Mouse (Mus musculus) right cerebral cortex, adult 18-20 months (tissue): ENCODE measurements around the gene Cmbl.

Experiments used
- DNase-seq: peaks from one replicate; pipeline ENCODE4 v3.0.0; 2022; ENCODE audit warnings: mixed read lengths

Cmbl gene

DNA sequence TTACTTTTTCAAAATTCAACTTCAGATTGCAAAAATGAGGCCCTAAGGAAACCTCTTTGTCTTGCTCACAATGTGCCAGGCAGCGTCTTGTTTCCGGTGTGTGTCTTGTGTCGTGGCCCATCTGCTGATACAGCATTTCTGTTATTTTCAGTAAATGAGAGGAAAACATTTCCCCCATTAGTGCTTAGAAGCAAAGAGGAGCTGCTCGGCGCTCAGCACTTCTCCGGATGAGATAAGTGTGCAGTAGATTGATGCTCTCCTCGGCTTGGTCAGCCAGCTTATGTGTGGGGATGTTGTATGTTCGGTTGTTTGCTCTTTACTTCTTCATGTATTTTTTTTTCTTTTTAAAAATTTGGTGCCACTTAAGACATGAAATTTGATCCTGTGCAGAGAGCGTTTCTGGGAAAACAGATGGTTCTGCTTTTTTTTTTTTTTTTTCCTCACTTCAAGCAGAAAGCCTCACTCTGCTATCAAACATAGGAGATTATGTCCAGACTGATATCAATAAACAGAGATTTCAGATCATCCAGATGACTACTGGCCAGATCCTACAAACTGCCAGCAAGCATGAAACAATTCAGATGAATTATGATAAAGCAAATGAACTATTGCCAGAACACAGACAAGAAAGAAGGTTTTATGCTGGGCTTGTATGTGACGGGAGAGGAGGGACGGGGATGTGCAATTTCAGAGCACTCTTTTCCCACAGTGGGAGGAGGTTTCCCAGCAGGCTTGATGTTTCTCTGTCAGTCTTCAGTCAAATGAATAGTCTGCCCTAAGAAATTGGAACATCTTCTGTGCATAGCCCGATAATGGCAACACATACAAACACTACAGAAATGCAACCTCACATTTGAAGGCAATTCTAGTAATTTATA is 62.3 kb downstream of the Cmbl start:
- DNase-seq = no peak

- no peak for DNase-seq
Measured at GRCm38 (mm10) chr15:31628180-31628579, 63.0 kb downstream of the Cmbl start.

DNA sequence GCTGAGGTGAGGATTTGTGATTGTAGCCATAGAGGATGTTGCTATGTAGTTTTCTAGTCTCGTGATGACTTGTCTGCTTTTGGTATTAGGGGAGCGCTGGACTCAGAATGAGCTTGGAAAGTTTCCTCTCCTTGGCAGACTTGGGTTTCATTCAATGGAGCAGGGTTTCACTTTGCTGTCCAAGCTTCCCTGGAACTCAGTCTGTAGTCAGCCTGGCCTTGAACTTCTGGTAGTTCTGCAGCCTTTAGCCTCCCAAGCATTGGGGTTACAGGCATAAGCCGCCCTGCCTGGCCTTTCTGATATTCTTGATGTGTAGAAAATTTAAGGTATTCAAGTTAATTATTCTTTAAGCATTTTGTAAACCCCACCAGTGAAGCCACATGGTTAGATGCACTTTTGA is 64.4 kb downstream of the Cmbl start:
- DNase-seq = no peak

- no peak for DNase-seq
Measured at GRCm38 (mm10) chr15:31631396-31631858, 66.2 kb downstream of the Cmbl start.

- DNase-seq = no peak
Measured at GRCm38 (mm10) chr15:31632478-31632877, 67.3 kb downstream of the Cmbl start.

- peak; percentile 60 for DNase-seq
Measured at GRCm38 (mm10) chr15:31634582-31634981, 69.4 kb downstream of the Cmbl start.

DNA sequence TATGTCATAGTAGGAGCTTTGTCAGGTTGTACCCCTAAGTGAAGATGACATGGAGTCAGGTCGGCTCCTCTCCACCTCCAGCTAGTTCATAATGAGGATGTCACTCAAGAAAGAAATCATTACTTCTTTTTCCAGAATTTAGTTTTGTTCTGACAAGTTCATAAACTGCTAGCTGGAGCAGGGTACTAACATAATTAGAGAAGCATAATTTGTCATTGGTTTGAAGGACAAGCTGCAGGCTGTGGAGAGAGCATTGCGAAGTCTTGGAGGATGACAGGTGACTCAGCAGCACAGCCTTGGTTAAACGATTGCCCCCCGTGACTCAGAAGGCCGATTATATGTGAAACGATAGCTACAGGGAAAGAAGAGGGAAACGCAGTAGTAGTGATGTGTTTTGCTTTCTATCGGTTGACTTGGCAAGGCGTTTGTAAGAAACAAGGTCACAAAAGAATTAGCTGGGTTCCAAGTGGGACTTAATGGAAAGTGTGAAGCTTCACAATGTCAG is 71.0 kb downstream of the Cmbl start:
- DNase-seq = no peak
